Mouse (Mus musculus) stomach, postnatal 0 days (tissue): ENCODE data around the gene Myh1. TPM values are rescaled to one million over a fixed set of nuclear protein-coding genes. Genes with fewer than 3 reads are reported as not detected.

Experiments used
- ATAC-seq: fragments of 200-750 bp; cut with Nextera tagmentation; 2 replicates; pipeline ENCODE4 v1.8.0; 2017; ENCODE audit not compliant: low FRiP score, low TSS enrichment
- DNase-seq: peaks from one replicate; pipeline ENCODE4 v3.0.0-alpha.2; 2016; ENCODE audit warnings: low spot score
- H3K27ac ChIP-seq: fragments of 300-500 bp; sonication (generic); replicated peaks from 2 replicates; pipeline ENCODE4 v1.5.1; 2014; ENCODE audit warnings: mild to moderate bottlenecking, control low read depth
- H3K27me3 ChIP-seq: fragments of 300-500 bp; sonication (generic); 2 replicates; pipeline ENCODE4 v1.6.1; 2014; ENCODE audit warnings: low read length; ENCODE audit not compliant: control insufficient read depth, insufficient read depth
- H3K36me3 ChIP-seq: fragments of 300-500 bp; sonication (generic); 2 replicates; pipeline ENCODE4 v1.6.1; 2014; ENCODE audit warnings: low read length, mixed read lengths; ENCODE audit not compliant: control insufficient read depth, insufficient read depth
- H3K4me1 ChIP-seq: fragments of 300-500 bp; sonication (generic); replicated peaks from 2 replicates; pipeline ENCODE4 v1.6.1; 2014; ENCODE audit warnings: antibody characterized with exemption; ENCODE audit not compliant: control insufficient read depth, insufficient read depth
- H3K4me2 ChIP-seq: fragments of 300-500 bp; sonication (generic); replicated peaks from 2 replicates; pipeline ENCODE4 v1.6.1; 2014; ENCODE audit warnings: low read depth, mild to moderate bottlenecking, control low read depth, moderate library complexity
- H3K4me3 ChIP-seq: fragments of 300-500 bp; sonication (generic); 2 replicates; pipeline ENCODE4 v1.5.1; 2014; ENCODE audit warnings: low read depth, low read length, control low read depth
- H3K9ac ChIP-seq: fragments of 300-500 bp; sonication (generic); 2 replicates; pipeline ENCODE4 v1.6.1; 2014; ENCODE audit warnings: mild to moderate bottlenecking, low read length, control low read depth, mixed read lengths
- H3K9me3 ChIP-seq: fragments of 300-500 bp; sonication (generic); 2 replicates; pipeline ENCODE4 v1.6.1; 2016; ENCODE audit warnings: low read length; ENCODE audit not compliant: control insufficient read depth
- CTCF ChIP-seq: IDR thresholded peaks from 2 replicates; pipeline ENCODE4 v1.5.1; 2016; ENCODE audit warnings: antibody characterized with exemption, low read depth, mild to moderate bottlenecking, moderate library complexity
- EP300 ChIP-seq: optimal IDR thresholded peaks from 2 replicates; pipeline ENCODE3; 2016; ENCODE audit warnings: antibody characterized with exemption
- WGBS: fragments of 180-500 bp; shearing (Covaris S2); extraction: QIAGEN DNeasy Blood & Tissue Kit; methylation state at CpG from one replicate; pipeline ENCODE4 v1.1.7; 2014; 5-methylcytosine and 5-hydroxymethylcytosine counted together
- polyA plus RNA-seq: library from polyadenylated mRNA; unstranded; fragments of >200 nt; fragmentation: Nextera tagmentation; extraction: Ambion mirVana; gene quantifications from 2 replicates; pipeline ENCODE4 v1.2.1, GENCODE M21; 2015

The Myh1 gene
- polyA plus RNA-seq, 1 experiment from 2014 or later, result 0.05 TPM

DNA sequence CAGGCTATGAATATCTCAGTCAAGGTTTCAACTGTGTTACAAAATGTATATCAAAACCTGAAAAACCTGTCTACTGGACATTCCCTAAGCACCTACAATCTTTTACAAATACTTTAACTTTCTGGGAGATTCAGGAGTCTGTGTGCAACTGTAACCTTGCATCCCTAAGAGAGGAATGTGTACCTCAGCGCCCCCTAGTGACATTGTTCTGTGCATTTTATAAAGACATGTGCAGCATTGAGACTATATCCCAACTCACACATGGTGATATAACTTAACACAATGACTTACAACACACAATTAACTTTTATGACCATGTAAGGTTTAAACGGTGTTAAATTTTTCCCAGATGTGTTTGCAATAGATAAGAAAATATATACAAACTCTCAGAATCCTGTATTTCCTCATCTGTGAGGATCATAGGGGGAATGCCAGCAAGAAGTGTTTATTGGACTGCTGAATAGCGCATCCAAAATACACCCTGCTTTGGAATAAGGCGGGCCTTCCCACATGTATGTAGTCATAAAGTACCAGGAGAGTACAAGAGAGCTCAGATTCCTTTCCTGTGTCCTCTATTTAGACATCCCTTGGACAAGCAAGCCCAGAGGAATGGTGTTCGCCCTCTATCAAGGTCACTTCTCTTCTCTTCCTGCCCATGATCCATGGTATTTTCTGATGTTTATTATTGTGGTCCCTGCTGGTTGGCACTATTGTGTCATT lies 35.9 kb downstream of the Myh1 start:
- DNase-seq, result peak; percentile 27
- ATAC-seq, result no peak
- no peak overlapping the region for H3K9ac ChIP-seq
- TF ChIP-seq CTCF (peak; percentile 72), EP300 (no peak)
- H3K27me3 ChIP-seq, result no peaks in the 10 kb centered on the region
- no peaks in the 10 kb centered on the region for H3K4me1 ChIP-seq
- no peaks in the 10 kb centered on the region for H3K36me3 ChIP-seq
- 63% methylated on average over 5 of the region's 5 CpGs for WGBS
- H3K4me2 ChIP-seq, result no peak overlapping the region
- no peaks in the 10 kb centered on the region for H3K9me3 ChIP-seq
- no peak overlapping the region for H3K4me3 ChIP-seq
- H3K27ac ChIP-seq, result no peak overlapping the region

DNA sequence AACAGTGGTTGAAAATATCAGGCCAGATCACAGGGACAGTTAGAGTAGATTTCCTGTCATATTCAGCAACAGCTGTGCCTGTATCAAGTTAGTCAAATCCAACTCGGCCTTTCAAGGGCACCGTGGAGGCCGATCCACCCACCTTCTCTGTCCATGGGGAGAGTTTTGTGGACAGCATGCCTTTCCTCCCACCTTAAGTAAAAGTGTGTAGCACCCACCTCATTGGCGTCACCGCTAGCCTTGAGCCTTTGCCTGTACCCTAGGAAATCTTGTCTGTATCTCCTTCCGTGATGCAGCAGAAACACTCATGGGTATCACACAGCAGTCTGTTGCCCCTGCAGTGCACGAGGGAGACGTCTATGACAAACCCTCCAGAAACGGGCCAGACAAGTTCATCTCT lies 36.9 kb downstream of the Myh1 start:
- DNase-seq, result no peak
- no peak overlapping the region for H3K4me2 ChIP-seq
- H3K4me3 ChIP-seq, result no peak overlapping the region
- no peak for ATAC-seq
- H3K4me1 ChIP-seq, result no peaks in the 10 kb centered on the region
- WGBS, result 82% methylated on average over 9 of the region's 9 CpGs
- TF ChIP-seq EP300 (no peak), CTCF (no peak)
- no peak overlapping the region for H3K9ac ChIP-seq
- H3K27ac ChIP-seq, result no peak overlapping the region
- H3K36me3 ChIP-seq, result no peaks in the 10 kb centered on the region
- no peaks in the 10 kb centered on the region for H3K27me3 ChIP-seq
- H3K9me3 ChIP-seq, result no peaks in the 10 kb centered on the region

DNA sequence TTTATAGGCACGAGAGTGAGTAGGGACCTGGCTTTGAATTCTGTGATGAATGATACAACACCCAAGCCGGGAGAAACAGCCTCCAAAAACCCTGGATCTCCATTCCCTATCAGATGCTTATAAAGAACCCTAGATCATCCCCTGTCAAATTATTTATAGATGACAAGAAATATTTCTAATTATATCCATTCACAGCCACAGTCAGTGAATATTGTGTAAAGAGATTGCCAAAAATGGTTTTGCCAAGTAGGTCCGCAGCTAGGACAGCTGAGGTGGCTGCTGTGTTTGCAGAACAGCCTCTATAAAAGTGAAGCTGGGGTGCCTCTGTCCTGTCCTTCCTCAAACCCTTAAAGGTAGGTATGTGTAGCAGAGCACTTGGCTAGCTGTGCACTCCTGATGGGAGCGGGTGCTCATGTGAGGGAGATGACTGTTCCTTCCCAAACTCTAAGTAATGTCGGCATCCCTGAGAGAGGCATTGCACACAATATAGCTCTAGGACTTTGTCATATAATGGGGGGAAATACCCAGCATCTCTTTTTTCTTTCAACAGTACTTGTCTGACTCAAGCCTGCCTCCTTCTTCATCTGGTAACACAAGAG lies 37.7 kb downstream of the Myh1 start, which contains the start of gene Myh4:
Gene Myh4 (plus strand): TSS at position 549 of the 599 bp plus-strand sequence.
- DNase-seq (no peak), ATAC-seq (no peak)
- TF ChIP-seq CTCF (no peak), EP300 (no peak)
- H3K36me3 ChIP-seq, result no peaks in the 10 kb centered on the region
- no peak within 1 kb of the TSS for H3K9ac ChIP-seq
- no peaks in the 10 kb centered on the region for H3K9me3 ChIP-seq
- no peak within 1 kb of the TSS for H3K4me3 ChIP-seq
- H3K27me3 ChIP-seq, result no peaks in the 10 kb centered on the region
- no peak within 1 kb of the TSS for H3K27ac ChIP-seq
- no peaks in the 10 kb centered on the region for H3K4me1 ChIP-seq
- H3K4me2 ChIP-seq, result no peak within 1 kb of the TSS
- 69% methylated on average over 5 of the region's 5 CpGs for WGBS

DNA sequence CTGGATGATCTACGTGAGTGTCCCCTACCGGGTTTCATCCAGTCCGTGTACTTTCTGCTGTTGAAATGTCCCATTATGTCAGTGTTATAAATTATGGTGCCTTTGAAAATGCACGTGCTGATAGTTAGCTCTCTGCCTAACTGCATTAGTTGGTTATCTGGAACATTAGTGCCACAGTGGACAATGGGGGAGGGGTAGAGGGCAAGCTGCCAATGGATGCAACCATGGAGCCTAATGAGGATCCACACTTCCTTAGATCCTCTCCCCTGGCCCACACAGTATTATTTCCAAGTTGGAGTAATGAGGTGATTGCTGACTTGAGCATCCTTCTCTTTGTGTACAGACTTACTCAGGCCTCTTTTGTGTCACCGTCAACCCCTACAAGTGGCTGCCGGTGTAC lies 41.2 kb downstream of the Myh1 start:
- H3K9ac ChIP-seq, result no peak overlapping the region
- 80% methylated on average over 6 of the region's 6 CpGs for WGBS
- no peak overlapping the region for H3K4me2 ChIP-seq
- no peaks in the 10 kb centered on the region for H3K27me3 ChIP-seq
- no peak overlapping the region for H3K4me3 ChIP-seq
- TF ChIP-seq CTCF (no peak), EP300 (no peak)
- no peaks in the 10 kb centered on the region for H3K4me1 ChIP-seq
- no peak overlapping the region for H3K27ac ChIP-seq
- no peaks in the 10 kb centered on the region for H3K36me3 ChIP-seq
- ATAC-seq (no peak), DNase-seq (no peak)
- H3K9me3 ChIP-seq, result no peaks in the 10 kb centered on the region

DNA sequence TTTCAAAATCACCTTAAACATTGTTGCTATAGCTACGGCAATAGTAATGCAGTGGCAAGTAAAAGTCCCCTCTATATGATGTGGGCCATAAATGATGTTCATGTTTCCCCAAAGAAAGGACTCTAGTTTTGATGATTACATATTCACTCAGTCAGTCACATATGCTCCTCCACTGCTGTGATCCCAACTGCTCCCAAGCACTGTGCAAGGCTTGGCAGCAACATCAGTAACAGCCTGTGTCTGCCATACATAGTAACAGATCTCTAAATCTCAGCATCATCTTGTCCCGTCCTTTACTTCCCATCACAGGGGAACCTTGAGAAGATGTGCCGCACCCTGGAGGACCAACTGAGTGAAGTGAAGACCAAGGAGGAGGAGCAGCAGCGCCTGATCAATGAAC lies 53.8 kb downstream of the Myh1 start:
- H3K4me3 ChIP-seq, result no peak overlapping the region
- H3K27ac ChIP-seq, result no peak overlapping the region
- no peaks in the 10 kb centered on the region for H3K9me3 ChIP-seq
- H3K27me3 ChIP-seq, result no peaks in the 10 kb centered on the region
- no peak for DNase-seq
- ATAC-seq, result no peak
- 83% methylated on average over 4 of the region's 4 CpGs for WGBS
- H3K4me2 ChIP-seq, result no peak overlapping the region
- no peak overlapping the region for H3K9ac ChIP-seq
- no peaks in the 10 kb centered on the region for H3K36me3 ChIP-seq
- TF ChIP-seq EP300 (no peak), CTCF (no peak)
- H3K4me1 ChIP-seq, result no peaks in the 10 kb centered on the region

DNA sequence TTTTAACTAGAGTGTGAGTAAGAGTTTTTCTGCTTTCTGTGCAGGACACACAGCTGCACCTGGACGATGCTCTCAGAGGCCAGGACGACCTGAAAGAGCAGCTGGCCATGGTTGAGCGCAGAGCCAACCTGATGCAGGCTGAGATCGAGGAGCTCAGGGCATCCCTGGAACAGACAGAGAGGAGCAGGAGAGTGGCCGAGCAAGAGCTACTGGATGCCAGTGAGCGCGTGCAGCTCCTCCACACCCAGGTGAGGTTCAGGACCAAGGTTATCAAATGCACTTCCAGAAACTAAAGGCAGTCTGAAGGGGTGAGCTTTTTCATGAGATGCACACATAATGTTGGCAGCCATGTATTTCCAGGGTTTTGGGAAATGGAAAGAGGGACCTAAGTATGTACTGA lies 57.2 kb downstream of the Myh1 start:
- Histone ChIP-seq H3K9me3 (no peaks in the 10 kb centered on the region), H3K27me3 (no peaks in the 10 kb centered on the region), H3K36me3 (no peaks in the 10 kb centered on the region), H3K4me1 (no peaks in the 10 kb centered on the region), H3K4me2 (no peak overlapping the region), H3K27ac (no peak overlapping the region), H3K4me3 (no peak overlapping the region), H3K9ac (no peak overlapping the region)
- DNase-seq (no peak), ATAC-seq (no peak)
- no peak for TF ChIP-seq CTCF
- no peak for TF ChIP-seq EP300
- WGBS, result 76% methylated on average over 7 of the region's 7 CpGs
